Mouse (Mus musculus) left cerebral cortex, postnatal 4 days (tissue): ENCODE results near the gene Snrk. TPM values are rescaled to one million over a fixed set of nuclear protein-coding genes. Genes with fewer than 3 reads are reported as not detected.

Source experiments
- DNase-seq: peaks from one replicate; pipeline ENCODE4 v3.0.0-alpha.2; 2022
- intact Hi-C: fragments of 180-260 bp; cut with DNase I; formaldehyde crosslinking; loops from one replicate; pipeline ENCODE4 v1.15.1; 2025
- total RNA-seq, 2 experiments: library from RNA; stranded (reverse); gene quantifications; 2 replicates each; pipeline ENCODE4 v1.2.3; 2021

The Snrk gene
- total RNA-seq, 2 experiments from 2014 or later, result 109 to 120 TPM

DNA sequence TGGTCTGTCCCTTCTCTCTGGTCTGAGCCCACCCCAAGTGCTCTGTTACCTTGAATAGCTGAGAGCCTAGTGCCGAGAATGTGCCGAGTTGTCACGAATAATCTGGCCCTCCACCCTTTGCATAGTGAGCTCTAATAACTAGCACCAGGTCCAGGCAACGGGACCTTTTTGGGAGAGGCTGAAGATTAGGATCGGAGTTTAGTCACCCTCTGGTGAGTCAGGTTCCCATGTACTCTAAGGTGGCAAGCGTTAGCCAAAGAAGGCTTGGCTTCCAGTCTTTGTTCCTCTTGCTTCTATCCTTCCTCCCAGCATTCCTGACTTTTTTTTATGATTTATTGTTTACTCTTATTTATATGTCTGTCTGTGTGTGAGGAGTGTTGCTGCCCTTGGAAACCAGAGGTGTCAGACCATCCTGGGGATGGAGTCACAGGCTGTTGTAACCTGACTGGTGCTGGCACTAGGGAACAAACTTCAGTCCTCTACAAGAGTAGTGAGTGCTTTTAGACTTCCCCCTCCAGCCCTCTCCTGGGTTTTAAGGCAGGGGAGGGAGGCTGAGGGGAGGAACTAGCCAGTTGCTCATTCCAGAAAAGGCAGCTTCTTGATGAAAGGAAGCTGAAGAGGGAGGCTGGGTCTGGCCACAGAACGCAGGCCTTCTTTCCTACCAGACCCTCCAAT is 9.2 kb upstream of the Snrk start:
- no peak for DNase-seq
- intact Hi-C loops, result no loop called here

DNA sequence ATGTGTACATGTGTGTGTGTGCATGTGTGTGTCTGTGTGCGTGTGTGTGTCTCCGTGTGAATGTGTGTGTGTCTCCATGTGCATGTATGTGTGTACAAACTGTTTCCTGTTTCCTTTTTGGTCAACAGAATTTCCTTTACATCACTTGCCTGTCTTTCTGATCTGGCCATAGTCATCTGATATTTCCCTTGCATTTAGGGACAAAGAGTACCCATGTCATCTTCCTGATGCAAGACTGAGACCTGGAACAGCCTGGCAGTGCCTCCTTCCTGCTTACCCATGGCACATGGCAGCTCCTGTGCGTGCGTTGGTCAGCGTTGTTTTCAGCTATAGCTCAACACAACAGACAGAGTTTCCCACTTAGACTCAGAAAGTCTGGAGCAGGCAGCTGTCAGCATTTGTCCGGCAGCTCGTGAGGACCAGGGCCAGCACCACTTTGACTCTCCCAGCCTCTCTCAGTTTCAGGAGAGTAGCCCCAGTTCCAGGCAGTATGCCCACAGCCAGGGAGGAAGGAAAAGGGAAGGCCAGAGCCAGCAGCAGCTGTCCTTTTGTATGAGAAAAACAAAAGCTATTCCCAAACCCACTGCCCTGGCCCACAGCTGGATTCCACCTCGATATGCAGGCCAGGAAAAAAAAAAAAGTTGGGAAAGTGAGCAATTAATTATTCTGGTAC is 7.4 kb upstream of the Snrk start:
- intact Hi-C loops, result no loop called here
- DNase-seq, result peak; percentile 42

DNA sequence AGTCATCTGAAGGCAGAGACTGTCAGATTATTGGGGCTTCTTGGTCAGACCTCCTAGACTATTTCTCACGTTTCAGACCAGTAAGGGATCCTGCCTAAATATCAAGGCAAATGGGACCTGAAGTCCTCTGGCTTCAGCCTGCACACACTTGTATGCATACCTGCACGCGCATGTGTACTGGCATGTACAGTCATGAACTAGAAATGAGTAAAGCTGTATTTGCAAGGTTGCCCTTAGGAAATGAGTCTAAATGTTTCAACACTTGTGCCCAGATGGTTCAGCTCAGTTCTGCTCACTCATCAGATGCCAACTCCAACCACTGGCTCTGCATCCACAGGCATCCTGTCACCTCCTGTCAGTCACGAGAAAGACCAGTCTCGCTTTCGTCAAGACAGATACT is 6.6 kb upstream of the Snrk start:
- no peak for DNase-seq
- intact Hi-C loops, result no loop called here

DNA sequence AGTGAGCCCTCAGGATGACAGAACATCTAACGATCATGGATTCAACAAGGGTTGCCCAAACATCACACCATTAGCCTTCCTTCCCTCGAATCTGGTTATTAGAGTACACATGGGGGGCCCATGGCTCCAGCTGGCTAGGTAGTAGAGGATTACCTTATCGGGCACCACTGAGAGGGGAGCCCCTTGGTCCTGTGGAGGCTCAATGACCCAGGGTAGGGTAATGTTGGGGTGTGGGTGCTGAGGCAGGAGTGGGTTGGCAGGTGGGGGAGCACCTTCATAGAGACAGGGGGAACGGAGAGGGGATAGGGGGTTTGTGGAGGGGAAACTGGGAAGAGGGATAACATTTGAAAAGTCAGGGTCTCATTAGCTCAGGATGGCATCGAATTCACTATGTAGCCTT is 6.1 kb upstream of the Snrk start:
- intact Hi-C loops, result no loop called here
- DNase-seq, result no peak

DNA sequence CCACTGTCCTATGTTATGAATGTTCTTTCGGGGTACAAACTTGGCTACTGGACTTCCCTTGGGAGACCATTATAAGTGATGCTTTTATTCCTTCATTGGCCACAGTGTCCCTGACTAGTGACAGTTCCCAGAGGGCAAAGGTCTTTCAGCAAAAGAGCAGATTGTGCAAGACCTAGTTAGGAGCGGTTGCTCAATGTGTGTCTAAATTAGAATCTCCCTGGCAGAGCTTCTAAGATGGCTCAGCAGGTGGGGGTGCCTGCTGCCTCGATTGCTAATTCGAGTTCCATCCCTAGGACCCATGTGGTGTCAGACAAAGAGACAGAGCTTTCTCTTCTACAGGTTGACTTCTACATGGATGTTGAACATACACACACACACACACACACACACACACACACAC is 1.5 kb upstream of the Snrk start:
- intact Hi-C loops, result no loop called here
- DNase-seq, result no peak

DNA sequence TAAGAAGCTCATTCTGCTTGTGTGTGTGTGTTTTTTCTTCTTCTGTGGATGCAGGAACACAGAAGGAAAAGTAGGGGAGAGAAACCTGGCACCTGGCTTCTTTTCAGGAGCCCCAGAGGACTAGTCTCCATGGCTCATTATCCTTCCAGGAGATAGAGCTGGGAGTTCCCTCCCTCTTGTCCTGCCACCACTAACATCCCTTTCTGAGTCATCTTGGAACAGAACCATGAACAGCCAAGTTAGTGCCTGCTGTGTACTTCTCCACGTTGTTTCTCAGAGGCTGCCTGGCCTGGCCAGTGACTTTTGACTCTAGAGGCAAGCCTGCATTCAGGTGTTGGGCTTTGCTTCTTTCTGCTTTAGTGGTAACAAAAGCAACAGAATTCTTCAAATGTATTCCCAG is 707 bp upstream of the Snrk start:
- intact Hi-C loops, result no loop called here

DNA sequence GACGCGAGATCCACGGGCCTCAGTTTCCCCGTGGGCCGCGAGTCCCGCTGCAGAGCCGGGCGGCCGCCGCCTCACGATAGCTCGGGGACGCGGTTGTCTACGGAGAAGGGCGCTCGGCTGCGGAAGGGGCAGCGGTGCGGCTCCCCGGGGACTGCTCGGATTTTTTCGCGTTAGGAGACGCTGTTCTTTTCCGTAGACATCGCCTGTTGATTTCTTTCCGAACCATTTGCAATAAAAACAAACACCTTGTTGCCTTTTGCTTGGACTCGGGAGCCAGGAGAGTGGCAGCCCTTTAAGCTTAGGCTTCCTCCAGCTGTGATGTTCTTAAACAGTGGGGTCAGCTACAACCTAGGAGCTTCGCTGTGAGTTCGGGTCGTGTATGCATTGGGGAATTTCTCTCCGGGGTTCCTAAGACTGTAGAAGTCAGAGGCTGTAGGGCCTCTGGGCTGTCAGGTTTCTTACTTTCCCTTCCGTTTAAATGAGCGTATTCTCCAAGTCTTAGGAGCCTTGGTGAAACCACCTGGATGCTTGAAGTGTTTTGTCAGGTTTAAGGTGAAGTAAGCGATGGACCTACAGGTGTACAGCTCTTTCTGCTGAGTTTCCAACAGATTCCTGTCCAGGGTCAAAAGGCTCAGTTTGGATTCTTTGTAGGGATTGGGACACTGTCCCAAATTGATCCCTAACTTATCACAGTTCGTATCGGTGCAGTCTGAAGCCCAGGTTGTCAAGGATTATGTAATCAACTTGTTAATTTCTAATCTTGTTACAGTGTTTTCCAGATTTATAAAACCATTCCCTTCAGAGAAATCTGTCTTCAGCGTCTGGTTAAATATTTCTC is 845 bp downstream of the Snrk start:
- intact Hi-C loops, result no loop called here
- peak; percentile 19 for DNase-seq

More for the DNA sequence above, 707 bp upstream of the Snrk start:
- DNase-seq, result no peak

DNA sequence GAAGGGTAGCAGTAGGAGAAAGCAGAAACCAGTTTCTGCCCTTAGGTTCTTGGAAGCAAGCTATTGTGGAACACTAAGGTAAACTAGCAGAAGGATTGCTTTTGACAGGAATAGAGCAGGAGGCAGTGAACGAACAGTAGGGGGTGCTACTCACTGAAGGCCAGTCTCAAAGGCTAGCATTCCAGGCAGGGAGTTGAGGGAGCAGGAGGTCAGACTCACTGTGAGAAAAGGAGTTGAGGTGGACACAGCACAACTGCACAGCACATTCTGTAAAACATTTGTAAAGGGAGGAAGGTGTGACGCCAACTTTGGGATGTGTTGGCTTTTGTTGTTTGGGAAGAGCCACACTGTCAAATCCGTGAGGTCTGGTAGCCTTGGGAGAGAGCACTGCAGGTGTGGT is 3.0 kb downstream of the Snrk start:
- DNase-seq, result peak; percentile 17
- intact Hi-C loops, result loop anchor here (10.0 kb wide), 1 partner anchor 95 kb away; no protein-coding TSS in a partner anchor

DNA sequence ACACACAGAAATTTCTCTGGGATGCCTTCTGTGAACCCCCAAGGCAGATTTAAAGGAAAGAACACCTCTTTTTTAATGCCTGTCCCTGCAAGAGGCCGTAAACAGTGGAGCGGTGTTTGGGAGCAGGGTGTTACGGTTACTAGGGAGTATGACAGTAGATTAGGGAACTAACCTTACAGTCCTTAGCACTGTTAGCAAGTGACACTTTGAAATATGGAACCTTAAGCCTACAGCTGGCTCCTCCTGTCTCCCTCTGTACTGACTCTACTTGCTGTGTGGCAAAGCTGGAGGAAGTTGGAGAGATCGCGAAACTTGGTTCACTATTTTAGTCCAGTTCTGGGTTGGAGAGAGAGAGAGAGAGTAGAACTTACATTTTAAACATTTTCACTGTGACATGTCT is 5.0 kb downstream of the Snrk start:
- DNase-seq, result no peak
- intact Hi-C loops, result loop anchor here (10.0 kb wide), 1 partner anchor 97 kb away; no protein-coding TSS in a partner anchor

DNA sequence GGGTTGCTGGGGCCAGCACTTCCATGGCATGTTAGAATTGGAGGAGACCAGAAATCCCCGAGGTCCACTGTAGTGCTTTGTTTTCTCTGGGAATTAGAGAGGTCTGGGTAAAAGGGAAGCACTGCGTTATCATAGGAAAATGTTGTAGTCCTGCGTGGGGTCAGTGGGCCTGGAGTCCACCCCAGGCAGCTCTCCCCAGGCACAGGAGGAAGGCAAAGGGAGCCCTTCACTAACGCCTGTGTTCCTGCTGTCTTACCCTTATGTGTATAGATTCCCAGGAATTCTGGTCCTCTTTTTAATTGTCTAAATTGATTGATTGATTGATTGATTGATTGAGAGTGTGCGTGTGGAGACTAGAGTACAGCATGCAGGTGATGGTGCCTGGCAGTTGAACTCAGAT is 6.1 kb downstream of the Snrk start:
- intact Hi-C loops, result loop anchor here (10.0 kb wide), 1 partner anchor 98 kb away; no protein-coding TSS in a partner anchor
- DNase-seq, result no peak

DNA sequence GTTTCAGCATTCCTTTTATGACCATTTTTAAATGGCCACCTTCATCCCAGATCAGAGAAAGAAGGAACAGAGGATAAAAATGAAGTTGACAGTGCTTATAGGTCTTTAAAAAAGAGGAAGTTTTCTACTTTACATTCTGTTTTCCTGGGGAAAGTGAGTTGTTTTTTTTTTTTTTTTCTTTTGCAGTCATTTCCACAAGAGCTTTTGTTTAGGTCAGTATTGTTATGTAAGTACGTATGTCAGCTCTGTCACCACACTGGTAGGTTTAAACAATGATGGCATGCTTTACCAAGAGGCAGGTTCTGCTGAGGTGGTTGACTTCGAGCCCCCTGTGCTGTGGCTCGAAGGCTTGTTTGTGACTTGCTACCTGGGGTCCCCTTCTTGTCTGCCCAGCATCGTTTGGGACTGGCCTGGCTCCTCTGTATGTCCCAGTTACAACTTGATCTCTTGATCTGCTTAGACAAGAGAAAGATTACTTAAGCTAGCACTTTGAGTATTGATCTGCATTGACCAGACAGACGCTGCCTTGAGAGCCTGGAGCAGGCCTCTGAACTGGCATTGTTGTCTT is 8.7 kb downstream of the Snrk start:
- no peak for DNase-seq
- intact Hi-C loops, result loop anchor here (10.0 kb wide), 1 partner anchor 101 kb away; no protein-coding TSS in a partner anchor

DNA sequence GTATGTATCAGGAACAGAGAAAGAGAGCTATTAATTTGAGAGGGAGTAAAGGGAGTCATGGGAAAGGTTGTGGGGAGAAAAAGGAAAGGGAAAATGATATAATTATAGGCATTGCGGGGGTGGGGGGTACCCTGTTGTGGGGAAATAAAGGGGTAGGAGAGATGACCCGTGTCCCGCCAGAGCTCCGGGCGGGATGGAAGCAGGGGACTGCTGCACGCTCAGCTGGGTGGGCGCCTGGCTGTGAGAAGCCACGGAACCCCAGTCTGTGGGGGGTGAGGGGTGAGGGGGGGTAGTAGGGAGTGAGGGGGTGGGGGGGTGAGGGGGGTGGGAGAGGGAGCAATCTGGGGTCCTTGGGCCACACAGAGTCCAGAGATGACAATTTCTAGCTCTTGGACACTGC is 9.7 kb downstream of the Snrk start:
- DNase-seq, result no peak
- intact Hi-C loops, result loop anchor here (10.0 kb wide), 1 partner anchor 102 kb away; no protein-coding TSS in a partner anchor

DNA sequence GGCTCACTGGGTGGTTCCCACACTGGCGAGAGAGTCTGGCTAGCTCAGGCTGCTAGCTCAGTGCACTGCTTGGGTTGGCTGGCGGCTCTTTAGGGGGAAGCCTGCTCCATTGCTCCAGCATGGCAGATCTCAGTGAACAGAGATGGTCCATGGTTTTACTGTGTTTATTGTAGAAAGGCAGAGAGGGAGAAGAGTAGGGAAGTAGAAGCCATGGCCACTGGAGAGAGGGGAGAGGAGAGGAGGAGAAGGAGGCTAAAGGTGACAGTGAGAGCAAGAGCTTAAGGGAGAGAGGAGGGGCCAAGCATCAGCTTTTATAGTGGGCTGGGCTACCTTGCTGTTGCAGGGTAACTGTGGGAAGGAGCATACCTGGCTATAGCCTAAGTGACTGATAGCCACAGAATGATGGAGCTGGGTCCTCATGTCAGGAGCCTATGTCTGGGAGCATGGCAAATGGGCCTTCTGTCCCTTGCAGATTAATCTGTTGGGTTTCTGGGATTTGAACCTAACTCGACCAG is 10.3 kb downstream of the Snrk start:
- intact Hi-C loops, result loop anchor here (10.0 kb wide), 1 partner anchor 103 kb away; no protein-coding TSS in a partner anchor
- DNase-seq, result no peak

DNA sequence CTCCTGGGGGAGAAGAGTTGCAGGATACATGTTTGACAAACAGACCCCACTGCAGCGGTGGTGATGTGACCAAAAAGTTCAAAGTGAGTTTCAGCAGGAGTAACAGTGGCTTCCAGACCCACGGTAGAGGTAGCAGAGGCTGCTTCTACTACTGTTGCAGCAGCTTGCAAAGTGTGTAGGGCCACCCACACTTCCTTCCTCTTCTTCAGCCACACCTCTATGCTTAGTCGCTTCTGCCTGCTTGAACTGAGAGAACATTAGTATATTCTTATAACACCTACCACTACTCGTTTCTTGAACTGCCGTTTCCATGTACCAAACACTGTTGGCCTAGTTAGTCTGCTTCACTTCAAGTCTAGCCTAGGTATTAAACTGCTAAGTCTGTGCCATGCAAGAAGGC is 11.6 kb downstream of the Snrk start:
- no peak for DNase-seq
- intact Hi-C loops, result loop anchor here (10.0 kb wide), 1 partner anchor 104 kb away; no protein-coding TSS in a partner anchor

DNA sequence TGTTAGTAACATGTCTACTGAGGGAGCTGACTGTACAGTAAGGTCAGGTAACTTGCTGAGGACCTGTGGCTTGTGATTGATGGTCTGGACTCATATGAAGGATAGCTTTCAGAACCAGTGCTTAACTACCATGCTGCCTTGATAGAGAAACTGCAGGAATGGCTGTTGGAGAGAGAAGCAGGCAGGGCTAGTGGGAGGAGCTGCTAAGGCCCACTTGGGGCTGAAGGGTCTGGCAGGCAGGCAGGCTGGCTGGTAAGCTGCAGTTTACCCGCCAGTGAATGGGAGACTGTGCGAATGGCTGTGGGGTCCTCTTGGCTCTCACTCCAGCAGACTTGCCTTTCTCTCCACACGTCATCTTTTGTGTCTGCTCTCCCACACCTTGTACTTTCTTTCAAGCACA is 13.6 kb downstream of the Snrk start:
- intact Hi-C loops, result no loop called here

DNA sequence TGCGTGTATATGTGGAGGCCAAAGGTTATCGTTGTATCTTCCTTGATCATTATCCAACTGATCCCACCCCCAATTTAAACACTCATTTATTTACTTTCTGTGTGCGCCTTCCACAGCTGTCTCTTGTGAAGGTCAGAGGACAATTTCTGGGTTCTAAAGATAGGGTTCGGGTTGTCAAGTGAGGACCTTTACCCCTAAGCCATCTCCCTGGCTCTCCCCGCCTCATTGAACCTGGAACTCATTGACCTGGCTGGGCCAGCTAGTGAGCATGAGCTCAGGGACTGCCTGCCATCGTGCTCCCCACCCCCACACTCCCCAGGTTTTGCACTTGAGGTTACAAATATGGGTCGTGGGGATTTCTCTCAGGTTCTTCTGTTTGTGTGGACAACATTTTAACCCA is 15.1 kb downstream of the Snrk start:
- intact Hi-C loops, result no loop called here
- no peak for DNase-seq

More for the DNA sequence above, 13.6 kb downstream of the Snrk start:
- DNase-seq, result peak; percentile 8

DNA sequence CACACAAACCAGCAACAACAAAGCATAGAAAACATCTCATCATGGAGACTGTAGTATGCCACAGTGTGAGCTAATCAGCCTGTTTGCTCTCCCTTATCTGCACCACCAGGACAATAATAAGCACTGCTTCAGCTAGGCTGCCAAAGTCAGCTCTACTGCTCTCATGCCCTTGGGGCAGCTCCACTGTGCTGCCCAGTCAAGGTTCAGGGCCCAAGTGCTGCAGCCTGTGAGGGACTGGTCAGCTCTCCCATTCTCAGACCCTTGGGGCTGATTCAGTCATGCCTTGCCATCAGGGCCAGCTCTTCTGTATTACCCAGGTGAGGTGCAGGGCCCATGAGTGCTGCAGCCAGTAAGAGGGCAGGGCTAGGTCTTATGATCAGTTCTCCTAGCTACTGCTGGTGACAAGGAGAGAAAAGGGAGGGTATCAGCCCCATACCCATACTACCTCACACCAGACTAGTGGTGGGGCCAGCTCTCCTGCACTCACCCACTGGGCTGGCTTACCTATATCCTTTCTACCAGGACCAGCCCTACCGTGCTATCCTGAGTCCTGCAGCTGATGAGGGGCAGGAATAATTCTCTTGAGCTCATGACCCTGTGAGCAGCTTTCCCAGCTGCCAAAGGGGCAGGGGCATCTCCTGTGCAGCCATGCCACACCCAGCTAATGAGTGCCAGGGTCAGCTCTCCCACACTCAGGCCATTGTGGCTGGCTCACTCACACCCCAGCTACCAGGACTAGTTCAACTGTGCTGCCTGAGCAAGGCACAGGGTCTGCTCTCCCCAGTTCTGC is 18.2 kb downstream of the Snrk start:
- DNase-seq, result no peak
- intact Hi-C loops, result no loop called here

DNA sequence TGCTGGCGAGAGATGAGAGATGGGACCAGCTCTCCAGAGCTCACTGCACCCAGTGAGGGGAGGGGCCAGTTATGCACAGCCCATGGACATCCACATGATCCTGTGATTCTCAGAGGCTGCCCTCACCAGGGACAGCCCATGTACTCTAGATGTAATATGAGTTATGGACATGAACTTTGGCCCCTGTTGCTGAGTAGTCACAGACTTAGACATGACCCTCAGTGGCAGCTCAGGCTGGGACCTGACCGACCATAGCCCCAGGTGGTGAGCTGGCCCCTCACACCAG is 18.8 kb downstream of the Snrk start:
- intact Hi-C loops, result no loop called here

DNA sequence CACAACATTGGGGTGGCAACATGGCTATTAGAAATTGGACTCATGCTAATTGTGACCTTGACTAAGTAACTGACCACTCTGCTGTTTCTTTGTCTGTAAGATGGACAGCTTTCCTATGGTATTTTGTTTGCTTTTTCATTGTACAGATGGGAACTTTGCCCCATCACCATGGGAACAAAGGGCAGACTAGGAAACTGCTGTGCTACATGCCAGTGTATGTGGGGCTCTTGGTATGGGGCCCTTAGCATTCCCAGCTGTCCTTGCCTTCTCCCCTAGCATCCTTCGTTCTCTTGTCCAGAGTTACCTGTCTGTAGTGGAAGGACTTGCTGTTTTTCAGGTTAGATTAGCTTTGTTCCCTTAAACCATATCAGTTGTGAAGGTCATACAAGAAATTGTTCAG is 20.9 kb downstream of the Snrk start:
- no peak for DNase-seq
- intact Hi-C loops, result no loop called here

More for the DNA sequence above, 18.8 kb downstream of the Snrk start:
- DNase-seq, result no peak

DNA sequence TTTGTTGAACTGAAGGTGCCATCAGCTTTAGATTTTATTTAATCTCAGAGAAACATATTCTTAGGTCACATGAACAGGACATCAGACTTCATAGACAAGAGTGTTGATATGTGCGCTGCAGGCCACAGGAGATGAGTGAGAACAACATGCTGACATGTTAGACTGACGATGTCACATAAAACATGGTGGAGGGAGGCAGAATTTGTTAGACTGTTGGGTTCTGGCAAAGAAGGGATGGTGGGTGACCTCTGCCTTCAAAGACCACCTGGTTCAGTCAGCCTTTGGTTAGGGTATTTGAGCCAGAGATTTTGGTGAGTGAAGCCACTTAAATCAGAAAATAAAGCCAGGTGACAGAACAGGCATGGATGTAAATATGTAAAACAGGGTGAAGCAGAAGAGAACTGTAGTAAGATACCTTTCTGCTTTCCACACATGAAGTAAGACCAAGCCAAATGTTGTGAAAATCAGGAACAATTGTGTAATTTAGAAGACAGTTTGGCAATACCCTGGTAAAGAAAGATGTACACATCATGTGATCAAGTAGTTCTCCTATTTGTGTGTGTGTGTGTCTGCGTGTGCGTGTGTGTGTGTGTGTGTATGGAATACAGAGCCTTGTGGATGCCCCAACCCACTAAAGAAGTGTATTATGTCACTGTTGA is 21.4 kb downstream of the Snrk start:
- no peak for DNase-seq
- intact Hi-C loops, result no loop called here
